Mouse (Mus musculus): ENCODE measurements around the gene Myadm. TPM values are rescaled to one million over a fixed set of nuclear protein-coding genes. Genes with fewer than 3 reads are reported as not detected.

Gene Myadm
- polyA plus RNA-seq, 1 experiment: 524 TPM

DNA sequence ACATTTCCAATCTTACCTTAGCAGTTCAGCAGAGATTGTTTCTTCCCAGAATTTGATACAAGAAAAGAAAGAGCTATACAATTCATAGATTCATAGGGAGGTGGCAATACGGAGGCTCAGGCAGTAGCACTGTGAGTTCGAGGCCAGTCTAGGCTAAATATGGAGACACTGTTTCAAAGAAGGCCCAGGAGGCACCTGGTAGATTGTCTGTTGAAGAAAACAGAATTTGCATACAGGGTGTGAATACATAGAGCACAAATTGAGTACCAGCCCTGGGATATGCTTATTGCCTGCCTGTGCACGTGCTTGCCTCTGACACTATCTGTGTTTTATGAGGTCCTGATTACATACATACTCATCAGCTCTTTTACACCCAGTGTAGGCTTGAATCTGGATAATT lies 17.5 kb downstream of the Myadm start:
- Histone ChIP-seq H3K4me3 (replicated peaks; ENCODE audit: extremely low read depth, low read depth, low read length) (no peak overlapping the region), H3K4me1 (ENCODE audit: control insufficient read depth, insufficient read depth, low read length) (peaks cover 17% of the 10 kb centered on the region)
- DNase-seq: no peak
- WGBS: 84% methylated on average over 3 of the region's 3 CpGs
- TF ChIP-seq POLR2A (IDR thresholded peaks at IDR 0.05; ENCODE audit: borderline replicate concordance, extremely low read depth, low read depth, low read length) (no peak), CTCF (IDR thresholded peaks at IDR 0.05; ENCODE audit: insufficient read depth, low read length) (no peak)

DNA sequence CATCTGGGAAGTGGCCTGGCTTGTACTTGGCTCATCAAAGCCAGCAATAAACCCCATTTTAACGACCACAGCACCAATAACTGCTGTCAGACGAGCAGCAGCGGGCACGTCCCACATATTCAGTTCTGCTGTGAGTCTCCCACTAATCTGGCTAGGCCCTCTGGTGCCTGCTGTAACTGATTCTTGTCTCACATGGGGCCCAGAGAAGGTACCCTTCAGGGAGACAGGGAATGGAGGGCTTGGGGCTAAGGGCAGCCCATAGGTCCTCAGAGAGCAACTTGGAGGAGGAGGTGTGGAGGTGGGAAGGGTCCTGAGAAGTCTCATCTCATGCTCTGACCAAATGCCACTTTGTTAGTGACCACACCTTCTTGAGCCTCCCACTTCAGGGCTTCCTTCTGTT lies 19.8 kb downstream of the Myadm start:
- 73% methylated on average over 4 of the region's 4 CpGs for WGBS
- TF ChIP-seq CTCF (IDR thresholded peaks at IDR 0.05; ENCODE audit: insufficient read depth, low read length) (no peak), POLR2A (IDR thresholded peaks at IDR 0.05; ENCODE audit: borderline replicate concordance, extremely low read depth, low read depth, low read length) (no peak)
- no peak for DNase-seq
- H3K4me3 ChIP-seq (replicated peaks; ENCODE audit: extremely low read depth, low read depth, low read length): no peak overlapping the region
- H3K4me1 ChIP-seq (ENCODE audit: control insufficient read depth, insufficient read depth, low read length): peaks cover 2% of the 10 kb centered on the region

DNA sequence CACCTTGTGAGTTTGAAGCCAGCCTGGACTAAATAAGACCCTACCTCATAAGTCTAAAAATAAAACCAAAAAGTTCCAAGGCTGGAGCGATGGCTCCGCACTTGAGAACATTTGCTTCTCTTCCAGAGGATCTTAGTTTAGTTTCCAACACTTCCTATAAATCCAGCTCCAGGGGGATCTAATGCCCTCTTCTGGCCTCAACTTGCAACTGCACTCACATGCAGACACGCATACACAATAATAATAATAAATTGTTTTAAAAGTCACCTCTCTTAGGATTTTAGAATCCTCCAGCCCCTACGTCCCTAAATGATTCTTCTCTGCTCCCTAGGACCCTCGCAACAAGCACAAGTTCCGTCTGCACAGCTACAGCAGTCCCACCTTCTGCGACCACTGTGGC lies 21.4 kb downstream of the Myadm start:
- TF ChIP-seq POLR2A (IDR thresholded peaks at IDR 0.05; ENCODE audit: borderline replicate concordance, extremely low read depth, low read depth, low read length): no peak
- Histone ChIP-seq H3K4me1 (ENCODE audit: control insufficient read depth, insufficient read depth, low read length) (no peaks in the 10 kb centered on the region), H3K4me3 (replicated peaks; ENCODE audit: extremely low read depth, low read depth, low read length) (no peak overlapping the region)
- no peak for DNase-seq
- 97% methylated on average over 7 of the region's 7 CpGs for WGBS

DNA sequence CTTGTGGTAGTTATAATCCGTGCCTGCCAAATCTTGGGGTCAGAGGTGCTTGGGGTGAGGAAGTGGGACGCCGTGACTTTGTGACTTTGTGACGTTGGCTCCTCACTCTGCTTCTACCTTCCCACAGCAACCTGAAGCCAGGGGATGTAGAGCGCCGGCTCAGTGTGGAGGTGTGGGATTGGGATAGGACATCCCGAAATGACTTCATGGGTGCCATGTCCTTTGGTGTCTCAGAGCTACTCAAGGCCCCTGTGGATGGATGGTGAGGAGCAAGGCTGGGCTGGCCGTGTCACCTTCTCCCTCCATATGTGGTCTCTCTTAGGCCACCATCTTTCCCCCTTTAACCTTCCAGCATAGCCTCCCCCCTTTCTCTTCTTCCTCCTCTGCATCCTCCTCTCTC lies 24.7 kb downstream of the Myadm start:
- DNase-seq: no peak
- no peaks in the 10 kb centered on the region for H3K4me1 ChIP-seq (ENCODE audit: control insufficient read depth, insufficient read depth, low read length)
- no peak overlapping the region for H3K4me3 ChIP-seq (replicated peaks; ENCODE audit: extremely low read depth, low read depth, low read length)
- 71% methylated on average over 8 of the region's 8 CpGs for WGBS
- TF ChIP-seq CTCF (IDR thresholded peaks at IDR 0.05; ENCODE audit: insufficient read depth, low read length): no peak
- TF ChIP-seq POLR2A (IDR thresholded peaks at IDR 0.05; ENCODE audit: borderline replicate concordance, extremely low read depth, low read depth, low read length): no peak

DNA sequence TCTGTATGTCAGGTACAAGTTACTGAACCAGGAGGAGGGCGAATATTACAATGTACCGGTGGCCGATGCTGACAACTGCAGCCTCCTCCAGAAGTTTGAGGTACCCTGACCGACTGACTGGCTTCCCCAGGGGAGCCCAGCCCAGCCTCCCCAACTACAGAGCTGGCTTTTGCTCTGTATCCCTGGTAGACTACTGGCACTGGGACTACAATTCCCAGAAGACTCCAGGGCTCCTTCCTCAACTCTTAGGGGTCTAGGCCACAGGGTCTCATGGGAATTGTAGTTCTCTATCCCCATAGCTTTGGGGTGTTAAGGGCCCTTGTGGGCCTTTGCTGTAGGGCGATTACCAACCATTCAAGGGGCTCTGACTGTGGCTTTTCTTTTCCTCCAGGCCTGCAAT lies 25.2 kb downstream of the Myadm start:
- H3K4me3 ChIP-seq (replicated peaks; ENCODE audit: extremely low read depth, low read depth, low read length): no peak overlapping the region
- TF ChIP-seq CTCF (IDR thresholded peaks at IDR 0.05; ENCODE audit: insufficient read depth, low read length): no peak
- TF ChIP-seq POLR2A (IDR thresholded peaks at IDR 0.05; ENCODE audit: borderline replicate concordance, extremely low read depth, low read depth, low read length): no peak
- H3K4me1 ChIP-seq (ENCODE audit: control insufficient read depth, insufficient read depth, low read length): no peaks in the 10 kb centered on the region
- no peak for DNase-seq
- 73% methylated on average over 5 of the region's 5 CpGs for WGBS

DNA sequence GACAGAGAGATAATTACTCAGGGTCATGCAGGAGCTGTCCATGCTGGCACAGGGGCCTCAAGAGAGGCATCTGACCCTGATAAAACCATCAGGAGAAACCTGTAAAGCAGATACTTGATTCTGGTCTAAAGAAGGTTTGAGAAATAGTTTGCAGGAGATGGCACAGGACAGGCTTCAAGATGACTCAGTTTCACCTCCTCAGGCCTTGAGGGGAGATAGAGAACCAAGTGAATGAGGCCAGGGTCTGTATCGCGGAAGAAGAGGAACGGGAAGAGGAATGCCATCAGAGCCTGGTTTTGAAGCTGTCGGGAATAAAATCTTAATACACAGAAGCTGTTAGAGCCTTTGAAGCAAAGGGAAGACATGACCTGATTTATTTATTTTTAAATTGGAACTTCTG lies 28.8 kb downstream of the Myadm start:
- 45% methylated on average over 4 of the region's 4 CpGs for WGBS
- DNase-seq: no peak
- TF ChIP-seq POLR2A (IDR thresholded peaks at IDR 0.05; ENCODE audit: borderline replicate concordance, extremely low read depth, low read depth, low read length) (no peak), CTCF (IDR thresholded peaks at IDR 0.05; ENCODE audit: insufficient read depth, low read length) (no peak)
- Histone ChIP-seq H3K4me1 (ENCODE audit: control insufficient read depth, insufficient read depth, low read length) (no peaks in the 10 kb centered on the region), H3K4me3 (replicated peaks; ENCODE audit: extremely low read depth, low read depth, low read length) (no peak overlapping the region)

DNA sequence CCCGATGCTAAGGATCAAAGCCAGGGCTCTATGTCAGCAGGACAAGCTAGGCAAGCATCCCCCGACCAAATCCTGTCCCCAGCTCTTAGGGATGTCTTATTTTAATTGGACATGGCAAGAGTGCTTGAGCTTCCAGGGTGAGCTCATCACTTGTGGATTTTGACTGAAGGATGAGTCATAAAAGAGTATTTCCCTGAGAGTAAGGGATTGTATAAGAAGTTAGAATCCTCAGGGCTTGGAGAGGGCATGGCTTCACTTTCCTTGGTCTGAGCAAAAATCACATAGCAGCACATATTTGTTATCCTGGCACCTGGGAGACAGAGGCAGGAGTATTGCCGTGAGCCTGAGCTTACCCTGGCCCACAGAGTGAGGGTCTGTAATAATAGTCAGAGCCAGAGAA lies 32.0 kb downstream of the Myadm start:
- WGBS: 67% methylated on average over 3 of the region's 3 CpGs
- TF ChIP-seq CTCF (IDR thresholded peaks at IDR 0.05; ENCODE audit: insufficient read depth, low read length) (no peak), POLR2A (IDR thresholded peaks at IDR 0.05; ENCODE audit: borderline replicate concordance, extremely low read depth, low read depth, low read length) (no peak)
- no peak overlapping the region for H3K4me3 ChIP-seq (replicated peaks; ENCODE audit: extremely low read depth, low read depth, low read length)
- DNase-seq: no peak
- no peaks in the 10 kb centered on the region for H3K4me1 ChIP-seq (ENCODE audit: control insufficient read depth, insufficient read depth, low read length)

DNA sequence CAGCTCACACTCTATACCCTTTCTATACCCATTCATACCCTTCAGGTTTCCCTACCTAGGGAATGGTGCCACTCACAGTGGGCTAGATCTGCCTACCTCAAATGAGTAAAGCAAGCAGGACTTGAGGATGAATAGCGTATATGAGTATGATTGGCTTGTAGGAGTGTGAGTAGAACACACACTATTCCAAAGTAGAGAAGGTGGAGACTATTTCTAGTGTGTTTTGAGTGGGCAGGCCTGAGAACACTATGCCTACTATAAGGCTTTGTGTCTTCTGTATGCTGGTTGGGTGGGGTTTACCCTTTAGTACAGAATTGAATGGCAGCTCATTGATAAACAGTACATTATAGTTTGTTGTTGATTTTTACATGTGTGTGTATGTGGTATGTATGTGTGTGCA lies 34.9 kb downstream of the Myadm start:
- WGBS: 93% methylated on average over 1 of the region's 1 CpGs
- H3K4me1 ChIP-seq (ENCODE audit: control insufficient read depth, insufficient read depth, low read length): no peaks in the 10 kb centered on the region
- DNase-seq: no peak
- TF ChIP-seq CTCF (IDR thresholded peaks at IDR 0.05; ENCODE audit: insufficient read depth, low read length) (no peak), POLR2A (IDR thresholded peaks at IDR 0.05; ENCODE audit: borderline replicate concordance, extremely low read depth, low read depth, low read length) (no peak)
- H3K4me3 ChIP-seq (replicated peaks; ENCODE audit: extremely low read depth, low read depth, low read length): no peak overlapping the region

DNA sequence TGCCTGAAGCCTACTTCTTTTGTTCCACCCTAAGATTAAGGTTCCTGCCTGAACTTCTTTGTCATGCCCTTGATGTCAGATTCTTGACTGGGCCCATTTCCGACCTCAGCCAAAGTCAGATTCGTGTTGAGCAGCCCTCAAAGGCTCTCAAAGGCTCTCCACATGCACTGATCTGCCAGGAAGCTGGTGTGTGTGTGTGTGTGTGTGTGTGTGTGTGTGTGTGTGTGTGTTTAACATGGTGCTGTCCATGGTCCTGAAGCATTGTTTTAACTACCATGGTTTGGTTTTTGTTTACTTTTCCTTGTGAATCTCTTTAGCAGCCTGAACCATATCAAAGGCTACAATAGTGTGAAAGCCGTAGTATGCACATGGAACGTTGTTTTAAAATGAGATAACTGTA lies 39.1 kb downstream of the Myadm start:
- 48% methylated on average over 4 of the region's 4 CpGs for WGBS
- no peak for DNase-seq
- Histone ChIP-seq H3K4me3 (replicated peaks; ENCODE audit: extremely low read depth, low read depth, low read length) (no peak overlapping the region), H3K4me1 (ENCODE audit: control insufficient read depth, insufficient read depth, low read length) (peaks cover 2% of the 10 kb centered on the region; the same call in 1 of the 2 replicates)
- TF ChIP-seq CTCF (IDR thresholded peaks at IDR 0.05; ENCODE audit: insufficient read depth, low read length) (no peak), POLR2A (IDR thresholded peaks at IDR 0.05; ENCODE audit: borderline replicate concordance, extremely low read depth, low read depth, low read length) (no peak)

DNA sequence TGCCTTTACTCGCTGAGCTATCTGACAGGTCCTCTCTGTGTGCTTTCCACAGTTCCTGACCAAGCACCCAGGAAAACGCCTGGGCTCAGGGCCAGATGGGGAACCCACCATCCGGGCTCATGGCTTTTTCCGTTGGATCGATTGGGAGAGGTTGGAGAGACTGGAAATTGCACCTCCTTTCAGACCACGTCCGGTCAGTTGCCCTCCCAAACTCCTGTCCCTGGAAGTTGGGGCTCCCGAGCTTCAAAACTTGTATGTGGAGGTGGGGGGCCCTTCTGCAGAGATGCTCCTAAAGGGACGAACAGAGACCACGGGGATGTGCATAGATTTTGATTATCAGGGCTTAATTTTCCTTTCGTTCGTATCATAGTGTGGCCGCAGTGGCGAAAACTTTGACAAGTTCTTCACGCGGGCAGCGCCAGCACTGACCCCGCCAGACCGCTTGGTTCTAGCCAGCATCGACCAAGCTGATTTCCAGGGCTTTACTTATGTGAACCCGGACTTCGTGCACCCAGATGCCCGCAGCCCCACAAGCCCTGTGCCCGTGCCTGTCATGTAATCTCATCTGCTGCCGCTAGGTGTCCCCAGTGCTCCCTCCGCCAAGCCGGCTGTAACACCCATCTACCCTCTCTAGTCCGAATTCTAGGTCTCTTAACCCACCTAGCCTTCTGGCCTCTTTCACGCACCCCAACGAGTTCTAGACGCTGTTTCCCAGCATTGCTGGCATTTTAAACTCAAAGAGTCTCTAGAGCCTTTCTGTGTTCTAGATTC lies 41.1 kb downstream of the Myadm start:
- peaks cover 2% of the 10 kb centered on the region; the same call in 1 of the 2 replicates for H3K4me1 ChIP-seq (ENCODE audit: control insufficient read depth, insufficient read depth, low read length)
- peak; percentile 73 for DNase-seq
- WGBS: 28% methylated on average over 31 of the region's 31 CpGs
- TF ChIP-seq CTCF (IDR thresholded peaks at IDR 0.05; ENCODE audit: insufficient read depth, low read length): peak; percentile 96
- TF ChIP-seq POLR2A (IDR thresholded peaks at IDR 0.05; ENCODE audit: borderline replicate concordance, extremely low read depth, low read depth, low read length): no peak
- no peak overlapping the region for H3K4me3 ChIP-seq (replicated peaks; ENCODE audit: extremely low read depth, low read depth, low read length)
